Mouse (Mus musculus) intestine, embryonic 16.5 days (tissue): Measurements from ENCODE around the gene Armc2. TPM values are rescaled to one million over a fixed set of nuclear protein-coding genes. Genes with fewer than 3 reads are reported as not detected.

Experiments used
- ATAC-seq: fragments of 200-750 bp; cut with Nextera tagmentation; 2 replicates; pipeline ENCODE4 v1.8.0; 2017; ENCODE audit warnings: moderate TSS enrichment, moderate library complexity
- H3K27ac ChIP-seq: fragments of 300-500 bp; sonication (generic); 2 replicates; pipeline ENCODE4 v1.5.1; 2014; ENCODE audit warnings: mild to moderate bottlenecking, low read length
- H3K27me3 ChIP-seq: fragments of 300-500 bp; sonication (generic); replicated peaks from 2 replicates; pipeline ENCODE4 v1.6.1; 2014; ENCODE audit warnings: low read length, control low read depth, mixed read lengths; ENCODE audit not compliant: control insufficient read depth, insufficient read depth
- H3K36me3 ChIP-seq: fragments of 300-500 bp; sonication (generic); 2 replicates; pipeline ENCODE4 v1.6.1; 2014; ENCODE audit warnings: low read length, control low read depth; ENCODE audit not compliant: control insufficient read depth, insufficient read depth
- H3K4me1 ChIP-seq: fragments of 300-500 bp; sonication (generic); 2 replicates; pipeline ENCODE4 v1.6.1; 2014; ENCODE audit warnings: low read length, control low read depth, mixed read lengths; ENCODE audit not compliant: control insufficient read depth, insufficient read depth
- H3K4me2 ChIP-seq: fragments of 300-500 bp; sonication (generic); 2 replicates; pipeline ENCODE4 v1.6.1; 2014; ENCODE audit warnings: low read depth, low read length, control low read depth
- H3K4me3 ChIP-seq: fragments of 300-500 bp; sonication (generic); 2 replicates; pipeline ENCODE4 v1.5.1; 2014; ENCODE audit warnings: mild to moderate bottlenecking, low read length
- H3K9ac ChIP-seq: fragments of 300-500 bp; sonication (generic); 2 replicates; pipeline ENCODE4 v1.6.1; 2014; ENCODE audit warnings: low read depth, low read length
- H3K9me3 ChIP-seq: fragments of 300-500 bp; sonication (generic); 2 replicates; pipeline ENCODE4 v1.6.1; 2016; ENCODE audit warnings: low read length, control low read depth; ENCODE audit not compliant: control insufficient read depth
- WGBS: fragments of 180-500 bp; shearing (Covaris S2); extraction: QIAGEN DNeasy Blood & Tissue Kit; methylation state at CpG from one replicate; pipeline ENCODE4 v1.1.7; 2014; 5-methylcytosine and 5-hydroxymethylcytosine counted together
- polyA plus RNA-seq: library from polyadenylated mRNA; unstranded; fragments of >200 nt; fragmentation: Nextera tagmentation; extraction: Ambion mirVana; gene quantifications from 2 replicates; pipeline ENCODE4 v1.2.1, GENCODE M21; 2015

The Armc2 gene
- polyA plus RNA-seq, 1 experiment from 2014 or later: 1.8 TPM

DNA sequence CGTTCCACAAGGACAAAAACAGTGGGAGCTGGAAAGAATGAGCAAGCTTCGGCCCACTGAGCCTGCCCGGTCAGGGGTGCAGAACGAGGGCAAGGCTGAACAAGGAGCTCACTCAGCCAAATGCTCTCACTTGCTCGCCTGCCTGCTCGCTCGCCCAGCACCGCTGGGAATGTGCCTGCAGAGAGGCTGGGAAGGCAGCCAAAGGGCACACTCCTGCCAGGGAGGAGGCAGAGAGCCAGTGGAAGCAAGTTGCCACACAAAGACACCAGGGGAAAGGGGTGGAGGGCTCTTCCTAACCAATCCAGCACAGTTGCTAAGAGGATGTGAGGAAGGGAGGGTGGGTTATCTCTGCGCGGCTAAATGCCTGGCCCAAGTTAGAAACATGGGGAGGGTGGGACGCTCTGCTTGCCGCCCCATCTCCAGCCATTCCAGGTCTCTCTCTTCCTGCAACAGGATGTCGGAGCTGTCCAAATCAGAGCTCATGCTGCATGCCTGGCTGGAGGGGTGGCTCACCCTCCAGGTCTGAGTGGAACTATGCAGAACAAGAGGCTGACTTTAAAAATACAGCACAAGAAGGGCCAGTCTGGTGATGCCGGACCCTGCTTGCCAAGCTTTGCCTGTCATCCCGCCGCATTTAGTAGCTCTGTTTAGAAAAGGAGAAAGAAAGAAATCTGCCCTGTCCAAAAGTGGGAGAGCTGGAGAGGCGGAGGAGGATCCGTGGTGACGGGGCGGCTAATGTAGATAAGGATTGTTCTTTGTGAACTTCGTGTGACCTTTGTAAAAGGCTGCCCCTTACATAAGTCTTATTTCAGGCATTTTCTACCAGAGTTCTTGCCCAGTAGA is 83.4 kb downstream of the Armc2 start:
- Histone ChIP-seq H3K4me2 (peak overlapping the region; percentile 50), H3K9ac (peak overlapping the region; percentile 20; the same call in 1 of the 2 replicates), H3K9me3 (no peaks in the 10 kb centered on the region), H3K27me3 (no peaks in the 10 kb centered on the region), H3K4me1 (peaks cover 16% of the 10 kb centered on the region), H3K27ac (peak overlapping the region; percentile 65), H3K4me3 (no peak overlapping the region), H3K36me3 (no peaks in the 10 kb centered on the region)
- WGBS: 13% methylated on average over 21 of the region's 21 CpGs
- ATAC-seq: peak; percentile 74

- no peak overlapping the region for H3K27ac ChIP-seq
- H3K36me3 ChIP-seq: no peaks in the 10 kb centered on the region
- H3K4me3 ChIP-seq: no peak overlapping the region
- ATAC-seq: no peak
- no peak overlapping the region for H3K9ac ChIP-seq
- no peak overlapping the region for H3K4me2 ChIP-seq
- H3K27me3 ChIP-seq: no peaks in the 10 kb centered on the region
- H3K9me3 ChIP-seq: no peaks in the 10 kb centered on the region
- WGBS: 61% methylated on average over 6 of the region's 6 CpGs
- peaks cover 16% of the 10 kb centered on the region for H3K4me1 ChIP-seq
These were observed 84.7 kb downstream of the Armc2 start for GRCm38 (mm10) chr10:41933536-41933935.

DNA sequence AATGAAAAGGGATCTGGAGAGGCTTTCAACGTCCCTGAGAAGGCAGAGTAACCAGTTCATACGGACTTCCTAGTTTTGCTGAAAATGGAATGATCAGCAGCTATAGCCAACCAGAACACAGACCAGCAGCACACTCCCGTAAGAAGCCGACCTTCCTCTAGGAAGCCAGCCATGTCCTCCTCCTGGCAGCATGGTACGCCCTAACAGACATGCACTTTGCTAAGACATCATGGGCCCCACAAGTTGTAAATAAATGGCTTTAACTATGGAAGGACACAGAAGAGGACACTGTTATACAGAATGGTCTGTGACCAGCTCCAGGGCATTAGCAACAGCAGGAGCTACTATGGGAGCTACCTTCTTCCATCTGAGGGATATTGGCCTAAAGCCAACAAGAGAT is 85.3 kb downstream of the Armc2 start:
- no peak overlapping the region for H3K9ac ChIP-seq
- H3K9me3 ChIP-seq: no peaks in the 10 kb centered on the region
- H3K36me3 ChIP-seq: no peaks in the 10 kb centered on the region
- WGBS: 87% methylated on average over 5 of the region's 5 CpGs
- no peak overlapping the region for H3K4me3 ChIP-seq
- H3K4me2 ChIP-seq: no peak overlapping the region
- H3K4me1 ChIP-seq: peaks cover 16% of the 10 kb centered on the region
- no peak for ATAC-seq
- no peaks in the 10 kb centered on the region for H3K27me3 ChIP-seq
- H3K27ac ChIP-seq: no peak overlapping the region

DNA sequence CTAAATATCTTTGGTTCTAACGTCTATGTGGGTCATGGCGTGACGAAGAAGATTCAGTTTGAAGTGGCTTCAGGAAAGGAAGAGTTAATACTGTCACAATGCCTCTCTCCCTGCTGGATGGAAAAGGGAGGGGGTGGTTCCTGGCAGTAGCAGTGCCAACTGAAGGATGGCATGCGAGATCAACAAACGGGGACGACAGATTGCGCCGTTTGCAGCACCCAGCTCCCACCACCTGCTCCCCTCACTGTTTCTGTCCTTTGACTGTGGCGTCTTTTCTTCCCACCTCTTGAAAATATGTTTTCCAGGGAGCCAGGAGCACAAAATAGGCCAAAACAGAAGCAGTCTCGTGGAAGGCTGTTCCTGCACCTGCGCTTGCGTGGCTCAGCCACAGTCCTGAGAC is 86.3 kb downstream of the Armc2 start:
- no peaks in the 10 kb centered on the region for H3K9me3 ChIP-seq
- no peak overlapping the region for H3K4me2 ChIP-seq
- no peaks in the 10 kb centered on the region for H3K27me3 ChIP-seq
- no peak overlapping the region for H3K27ac ChIP-seq
- no peak overlapping the region for H3K9ac ChIP-seq
- peaks cover 16% of the 10 kb centered on the region for H3K4me1 ChIP-seq
- no peak overlapping the region for H3K4me3 ChIP-seq
- no peak for ATAC-seq
- 82% methylated on average over 12 of the region's 12 CpGs for WGBS
- no peaks in the 10 kb centered on the region for H3K36me3 ChIP-seq

- no peak overlapping the region for H3K4me3 ChIP-seq
- H3K9ac ChIP-seq: no peak overlapping the region
- WGBS: 62% methylated on average over 4 of the region's 4 CpGs
- H3K4me1 ChIP-seq: peaks cover 14% of the 10 kb centered on the region
- H3K4me2 ChIP-seq: no peak overlapping the region
- ATAC-seq: no peak
- no peaks in the 10 kb centered on the region for H3K27me3 ChIP-seq
- no peak overlapping the region for H3K27ac ChIP-seq
- no peaks in the 10 kb centered on the region for H3K9me3 ChIP-seq
- H3K36me3 ChIP-seq: no peaks in the 10 kb centered on the region
These were observed 87.3 kb downstream of the Armc2 start for GRCm38 (mm10) chr10:41930966-41931365.

DNA sequence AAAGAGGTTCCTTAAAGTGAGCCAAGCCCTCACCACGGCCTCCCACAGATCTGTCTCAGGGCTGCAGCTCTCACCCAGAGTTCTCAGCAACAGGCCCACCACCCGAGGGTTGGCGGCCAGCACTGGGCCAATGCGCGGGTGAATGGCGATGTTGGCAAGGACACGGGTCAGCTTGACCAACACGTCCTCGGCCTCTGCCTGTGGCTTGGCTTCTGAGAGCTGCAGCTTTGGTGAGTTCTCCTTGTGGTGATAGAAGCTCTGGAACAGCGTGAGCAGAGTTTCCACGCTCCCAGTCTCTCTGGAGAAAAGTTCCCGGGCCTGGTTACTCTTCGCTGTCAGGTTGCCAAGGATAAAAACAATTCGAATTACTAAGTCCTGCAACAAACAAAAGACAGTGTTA is 91.5 kb downstream of the Armc2 start:
- Histone ChIP-seq H3K27me3 (no peaks in the 10 kb centered on the region), H3K4me1 (no peaks in the 10 kb centered on the region), H3K4me3 (no peak overlapping the region), H3K4me2 (no peak overlapping the region), H3K36me3 (no peaks in the 10 kb centered on the region), H3K9me3 (no peaks in the 10 kb centered on the region), H3K9ac (no peak overlapping the region), H3K27ac (no peak overlapping the region)
- WGBS: 83% methylated on average over 14 of the region's 14 CpGs
- no peak for ATAC-seq

GRCm38 (mm10) chr10:41912290-41912994 is 105.8 kb downstream of the Armc2 start:
- 78% methylated on average over 8 of the region's 8 CpGs for WGBS
- no peak overlapping the region for H3K4me3 ChIP-seq
- no peak for ATAC-seq
- H3K4me1 ChIP-seq: no peaks in the 10 kb centered on the region
- H3K36me3 ChIP-seq: no peaks in the 10 kb centered on the region
- no peaks in the 10 kb centered on the region for H3K9me3 ChIP-seq
- H3K4me2 ChIP-seq: no peak overlapping the region
- H3K27me3 ChIP-seq: no peaks in the 10 kb centered on the region
- H3K9ac ChIP-seq: no peak overlapping the region
- no peak overlapping the region for H3K27ac ChIP-seq

- Histone ChIP-seq H3K9ac (no peak overlapping the region), H3K9me3 (no peaks in the 10 kb centered on the region), H3K4me1 (no peaks in the 10 kb centered on the region), H3K36me3 (peaks cover 7% of the 10 kb centered on the region; the same call in 1 of the 2 replicates), H3K27ac (no peak overlapping the region), H3K27me3 (no peaks in the 10 kb centered on the region), H3K4me3 (no peak overlapping the region), H3K4me2 (no peak overlapping the region)
- 75% methylated on average over 6 of the region's 6 CpGs for WGBS
- ATAC-seq: no peak
These were observed 109.3 kb downstream of the Armc2 start for GRCm38 (mm10) chr10:41908899-41909298.

DNA sequence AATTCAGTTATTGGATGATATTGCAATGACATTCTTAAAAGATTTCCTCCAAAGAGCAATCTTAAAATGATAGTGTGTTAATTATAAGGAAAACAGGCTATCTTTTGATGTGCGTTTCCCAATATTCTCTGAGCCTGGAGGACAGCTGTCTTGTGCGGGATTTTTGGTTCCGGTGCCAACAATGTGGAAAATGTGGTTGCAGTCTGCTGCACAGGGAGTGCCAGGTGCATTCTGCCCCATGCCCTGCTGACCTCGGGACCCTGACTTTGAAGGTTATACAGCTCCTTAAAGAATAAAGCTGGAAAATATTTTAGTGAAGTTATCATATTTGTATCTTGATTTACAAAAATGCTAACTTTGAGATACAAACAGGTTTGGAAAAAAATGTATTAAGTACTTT is 110.3 kb downstream of the Armc2 start:
- WGBS: 85% methylated on average over 4 of the region's 4 CpGs
- H3K27me3 ChIP-seq: no peaks in the 10 kb centered on the region
- no peak overlapping the region for H3K9ac ChIP-seq
- no peak for ATAC-seq
- H3K36me3 ChIP-seq: peaks cover 7% of the 10 kb centered on the region; the same call in 1 of the 2 replicates
- H3K4me2 ChIP-seq: no peak overlapping the region
- no peaks in the 10 kb centered on the region for H3K9me3 ChIP-seq
- H3K27ac ChIP-seq: no peak overlapping the region
- H3K4me3 ChIP-seq: no peak overlapping the region
- H3K4me1 ChIP-seq: no peaks in the 10 kb centered on the region
